Mouse (Mus musculus): ENCODE measurements around the gene Cd164l2.

Gene Cd164l2

DNA sequence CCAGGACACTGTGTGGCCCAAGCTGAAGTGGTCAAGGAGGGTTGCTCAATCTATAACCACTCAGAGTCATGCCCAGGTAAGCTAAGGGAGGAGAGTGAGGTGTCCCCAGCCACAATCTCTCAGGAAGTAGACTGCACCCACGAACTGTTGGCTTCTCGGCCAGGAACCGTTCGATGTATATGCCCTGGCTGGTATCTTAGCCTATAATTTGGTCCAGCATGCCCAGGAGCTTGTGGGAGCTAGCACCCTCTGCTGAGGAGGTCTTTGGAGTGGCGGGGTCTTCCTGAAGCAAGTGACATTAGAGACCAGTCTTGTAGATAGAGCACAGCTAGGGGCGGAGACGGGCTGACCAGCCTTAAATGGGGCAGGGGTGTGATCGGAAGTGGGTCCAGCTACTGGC is 9.8 kb downstream of the Cd164l2 start:
- DNase-seq (ENCODE audit: low spot score): no peak

DNA sequence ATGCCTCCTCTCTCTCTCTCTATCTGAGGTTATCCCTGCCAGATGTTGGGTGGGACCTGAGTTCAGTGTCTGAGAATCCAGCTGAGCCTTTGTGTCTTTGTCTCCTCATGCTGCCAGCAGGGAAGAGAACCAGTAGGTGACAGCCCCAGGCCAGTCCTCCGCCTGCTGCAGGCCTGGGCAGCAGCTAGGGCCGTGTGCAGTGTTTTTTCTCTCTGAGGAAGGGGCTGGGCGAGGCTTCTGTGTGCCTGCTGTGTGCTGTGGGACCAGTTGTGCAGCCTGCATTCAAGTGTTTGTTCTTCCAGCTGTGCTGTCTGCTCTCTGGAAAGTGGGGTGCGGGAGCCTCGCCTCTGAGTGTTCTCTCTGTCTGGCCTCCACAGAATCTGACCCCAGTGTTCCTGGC is 11.9 kb downstream of the Cd164l2 start:
- DNase-seq (ENCODE audit: low spot score): no peak

DNA sequence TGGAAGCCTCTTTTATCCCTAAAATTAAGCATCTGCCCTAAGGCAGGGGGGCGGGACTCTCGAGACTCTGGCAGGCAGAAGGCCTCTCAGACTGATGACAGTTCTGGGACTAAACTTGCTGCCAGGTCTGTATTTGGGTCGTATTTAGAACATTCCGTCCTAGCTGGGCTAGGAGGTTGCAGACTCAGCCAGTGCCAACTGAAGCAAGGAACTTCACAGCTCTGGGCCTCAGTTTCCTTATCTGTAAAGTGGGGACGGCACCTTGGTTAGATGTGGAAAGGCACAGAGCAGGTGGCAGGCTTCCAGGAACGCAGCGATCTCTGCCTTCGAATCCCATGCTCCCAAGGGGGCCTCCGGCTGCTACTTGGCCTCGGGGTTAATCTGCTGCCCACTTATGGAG is 14.1 kb downstream of the Cd164l2 start:
- DNase-seq (ENCODE audit: low spot score): no peak

DNA sequence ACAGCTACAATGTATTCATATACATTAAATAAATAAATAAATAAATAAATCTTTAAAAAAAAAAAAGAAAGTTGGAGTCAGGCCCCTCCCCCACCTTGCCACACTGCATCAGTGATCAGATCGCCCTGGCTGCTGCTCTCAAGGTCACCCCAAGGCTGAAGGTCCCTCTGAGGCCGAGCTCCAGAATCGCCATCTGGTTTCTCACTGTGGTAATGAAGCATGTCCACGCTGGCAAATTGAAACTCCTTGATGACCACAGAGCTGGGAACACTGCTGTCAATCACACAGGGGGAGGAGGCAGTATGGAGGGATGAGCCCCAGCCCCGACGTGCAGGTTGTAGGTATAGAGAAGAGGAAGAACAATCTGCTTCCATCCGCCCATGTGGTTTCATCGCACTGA is 15.7 kb downstream of the Cd164l2 start:
- no peak for DNase-seq (ENCODE audit: low spot score)

DNA sequence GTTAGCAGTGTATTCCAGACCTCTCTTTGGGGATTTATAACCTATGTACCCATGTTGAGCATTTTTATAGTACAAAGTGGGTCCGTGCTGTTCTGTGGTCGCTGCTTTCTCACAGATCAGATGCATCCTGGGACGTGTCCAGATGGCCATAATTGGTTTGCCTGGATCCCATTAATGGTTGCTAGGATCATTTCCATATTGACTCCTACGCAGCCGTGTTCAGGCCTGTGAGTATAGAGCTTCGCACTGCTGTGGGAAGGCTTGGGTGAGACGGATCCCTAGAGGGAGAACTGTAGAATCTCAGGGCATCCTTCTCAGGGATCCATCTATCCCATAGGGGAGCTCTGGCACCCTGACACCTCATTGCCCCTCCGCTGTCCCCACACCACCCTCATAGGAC is 17.7 kb downstream of the Cd164l2 start:
- DNase-seq (ENCODE audit: low spot score): no peak

DNA sequence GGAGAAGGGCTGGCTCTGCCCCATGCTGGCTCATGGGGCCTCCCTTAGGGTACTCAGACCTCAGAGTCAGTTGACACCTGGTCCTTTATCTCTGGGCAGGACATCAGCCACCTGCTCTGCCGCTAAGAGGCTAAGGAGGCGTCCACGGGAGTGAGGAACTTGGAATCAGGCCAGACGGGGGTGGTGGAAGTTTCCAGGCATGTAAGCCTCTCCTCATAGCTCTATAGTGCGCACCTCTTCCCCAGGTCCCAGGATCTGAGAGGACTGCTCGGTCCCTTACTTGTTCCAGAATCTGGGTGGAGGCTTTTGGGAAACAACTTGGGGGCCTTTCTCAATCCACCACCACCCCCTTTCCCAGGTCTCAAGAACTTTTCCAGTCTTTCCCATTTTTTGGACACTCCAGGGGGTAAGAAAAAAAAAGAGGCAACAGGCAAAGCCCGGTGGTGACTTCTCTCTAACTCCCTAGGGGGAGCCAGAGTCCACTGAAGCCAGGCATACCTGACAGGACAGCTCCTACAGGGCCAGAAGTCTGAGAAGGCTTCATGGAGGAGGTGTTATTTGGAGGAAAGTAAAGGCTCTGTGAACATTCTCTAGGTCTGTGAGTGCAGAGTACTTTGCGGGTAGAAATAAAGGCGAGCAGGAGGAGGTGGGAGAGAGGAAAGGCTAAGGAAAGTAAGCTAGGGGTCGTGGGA is 21.5 kb downstream of the Cd164l2 start:
- no peak for DNase-seq (ENCODE audit: low spot score)

DNA sequence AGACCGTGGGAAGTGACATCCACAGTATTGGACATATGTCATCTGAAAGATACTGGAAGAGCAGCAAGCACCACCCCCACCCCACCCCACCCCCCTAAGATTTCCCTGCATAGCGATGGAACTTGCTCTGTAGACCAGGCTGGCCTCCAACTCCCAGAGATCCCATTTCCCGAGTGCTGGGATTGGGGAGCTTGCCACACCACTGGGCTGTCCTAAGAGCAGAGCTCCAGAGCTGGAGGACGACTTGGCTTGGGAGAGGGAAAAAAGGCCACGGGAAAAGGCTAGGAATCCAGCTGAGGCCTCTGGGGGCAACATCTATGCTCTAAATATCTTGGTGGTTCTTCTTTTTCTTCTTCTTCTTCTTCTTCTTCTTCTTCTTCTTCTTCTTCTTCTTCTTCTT is 22.8 kb downstream of the Cd164l2 start:
- DNase-seq (ENCODE audit: low spot score): no peak

DNA sequence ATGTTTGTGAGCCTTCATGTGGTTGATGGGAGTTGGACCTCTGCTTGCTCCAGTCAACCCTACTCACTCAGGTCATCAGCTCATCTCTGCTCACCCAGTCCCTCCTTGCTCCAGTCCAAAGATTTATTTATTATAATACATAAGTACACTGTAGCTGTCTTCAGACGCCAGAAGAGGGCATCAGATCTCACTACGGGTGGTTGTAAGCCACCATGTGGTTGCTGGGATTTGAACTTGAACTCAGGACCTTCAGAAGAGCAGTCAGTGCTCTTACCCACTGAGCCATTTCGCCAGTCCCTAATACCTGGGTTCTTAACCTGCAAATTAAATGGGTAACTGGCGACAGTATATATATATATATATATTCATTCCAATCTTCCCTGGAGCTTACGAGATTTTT is 23.5 kb downstream of the Cd164l2 start:
- DNase-seq (ENCODE audit: low spot score): no peak

DNA sequence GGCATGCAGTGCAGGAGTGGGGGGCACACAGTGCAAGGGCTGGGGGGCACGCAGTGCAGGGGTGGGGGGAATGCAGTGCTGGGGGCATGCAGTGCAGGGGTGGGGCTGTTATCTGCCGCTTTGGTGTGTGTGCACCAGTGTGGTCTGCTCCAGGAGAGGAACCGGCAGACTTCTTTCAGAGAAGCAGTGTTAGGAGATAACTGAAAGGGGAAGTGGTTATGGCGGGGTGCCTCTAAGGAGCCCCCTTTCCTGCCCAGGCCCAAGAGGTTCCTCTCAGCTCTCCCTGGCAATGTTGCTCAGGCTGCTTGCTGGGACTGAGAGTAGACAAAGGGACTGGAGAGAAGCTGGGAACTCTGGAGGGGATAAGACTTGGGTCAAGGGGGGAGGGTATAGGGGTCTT is 26.0 kb downstream of the Cd164l2 start:
- no peak for DNase-seq (ENCODE audit: low spot score)

DNA sequence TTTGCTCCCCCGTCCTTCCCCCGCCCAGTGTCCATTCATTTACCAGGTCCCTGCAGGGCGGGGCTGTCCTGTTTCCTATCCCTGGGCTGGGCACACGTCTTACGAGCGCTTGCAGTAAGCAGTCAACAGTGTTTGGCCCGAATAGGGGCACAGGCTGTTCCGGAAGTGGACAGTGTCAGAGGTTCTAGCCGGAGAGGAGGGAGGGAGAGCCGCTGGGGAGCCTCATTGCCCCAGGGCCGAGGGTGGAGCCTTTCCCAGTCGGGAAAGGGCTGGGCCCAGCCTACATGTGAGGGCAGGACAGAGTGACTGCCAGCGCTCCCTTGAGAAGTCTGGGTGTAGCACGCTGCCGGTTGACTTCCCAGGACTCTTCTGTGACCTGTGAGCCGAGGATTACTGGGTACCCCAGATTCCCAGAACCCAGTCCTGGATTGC is 28.6 kb downstream of the Cd164l2 start, which contains the start of gene Map3k6:
Gene Map3k6, plus strand, starts transcription at position 329 of the 432 bp plus-strand sequence.
- DNase-seq (ENCODE audit: low spot score): no peak

DNA sequence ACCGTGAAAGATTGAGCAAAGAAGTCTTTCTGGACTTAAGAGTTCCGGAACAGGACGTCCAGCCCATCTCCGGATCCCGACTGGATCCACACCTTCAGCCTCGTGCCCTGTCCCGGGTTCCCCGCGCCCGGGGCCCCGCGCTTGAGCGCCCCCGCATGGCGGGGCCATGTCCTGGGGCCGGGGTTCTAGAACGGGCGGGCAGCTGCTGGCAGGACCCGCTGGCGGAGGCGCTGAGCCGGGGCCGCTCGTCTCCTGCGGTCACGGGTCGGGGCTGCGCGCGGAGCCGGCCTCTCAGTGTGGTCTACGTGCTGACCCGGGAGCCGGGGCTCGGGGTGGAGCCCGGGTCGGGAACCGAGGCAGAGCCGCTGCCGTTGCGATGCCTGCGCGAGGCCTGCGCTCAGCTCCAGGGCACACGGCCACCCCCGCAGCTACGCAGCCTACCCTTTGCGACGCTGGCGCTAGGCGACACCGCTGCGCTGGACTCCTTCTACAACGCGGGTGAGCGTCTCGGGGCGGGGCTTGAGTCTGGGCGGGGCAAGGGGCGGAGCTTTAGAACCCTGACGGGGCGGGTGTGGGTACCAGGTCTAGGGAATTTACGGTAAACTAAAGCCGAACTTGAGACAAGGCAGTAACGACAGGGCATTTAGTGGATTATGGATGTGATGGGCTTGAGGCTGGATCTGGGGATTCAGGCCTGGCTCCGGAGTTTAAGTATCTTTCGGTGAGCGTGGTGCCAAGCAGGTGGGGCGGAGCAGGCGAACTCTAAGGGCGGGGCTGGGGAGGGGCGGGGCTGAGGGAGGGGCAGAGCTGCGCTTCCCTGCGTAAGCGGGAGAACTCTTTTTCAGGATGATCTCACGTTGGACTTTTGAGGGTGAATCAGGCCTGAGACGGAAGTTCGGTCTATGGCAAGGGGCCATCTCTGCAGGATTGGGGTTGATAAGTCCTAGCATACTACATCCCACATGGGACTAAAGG is 29.3 kb downstream of the Cd164l2 start:
- peak; percentile 65 for DNase-seq (ENCODE audit: low spot score)

DNA sequence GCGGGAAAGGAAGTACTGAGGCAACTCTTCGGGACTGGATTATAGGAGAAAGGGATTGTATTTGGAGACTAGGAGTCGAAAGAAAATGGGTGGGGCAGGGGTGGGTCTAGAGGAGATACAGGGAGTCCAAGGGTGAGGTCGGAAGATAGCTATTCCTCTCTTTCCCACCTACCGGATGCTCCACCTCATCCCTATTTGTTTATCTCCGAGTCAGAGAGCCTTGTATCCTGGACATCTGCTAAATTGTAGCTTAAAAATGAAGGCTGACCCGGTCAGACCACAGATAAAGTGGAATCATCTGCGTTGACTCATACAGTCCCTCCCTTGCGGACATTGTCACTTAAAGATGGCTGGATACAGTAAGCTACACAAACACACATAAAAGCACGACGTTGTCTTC is 30.0 kb downstream of the Cd164l2 start:
- no peak for DNase-seq (ENCODE audit: low spot score)

DNA sequence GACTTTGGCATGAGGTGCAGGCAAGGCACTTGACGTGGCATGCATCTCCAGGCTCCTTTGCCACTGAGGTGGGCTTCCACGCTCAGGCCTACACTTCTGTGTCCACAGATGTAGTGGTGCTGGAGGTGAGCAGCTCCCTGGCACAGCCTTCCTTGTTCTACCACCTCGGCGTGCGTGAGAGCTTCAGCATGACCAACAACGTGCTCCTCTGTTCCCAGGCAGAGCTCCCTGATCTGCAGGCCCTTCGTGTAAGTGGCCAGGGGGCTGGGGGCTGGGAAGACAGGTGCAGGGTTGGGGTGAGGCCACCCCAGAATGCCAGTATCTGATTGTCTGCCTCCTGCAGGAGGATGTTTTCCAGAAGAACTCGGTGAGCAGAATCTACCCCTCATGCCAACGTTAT is 30.8 kb downstream of the Cd164l2 start:
- DNase-seq (ENCODE audit: low spot score): no peak

DNA sequence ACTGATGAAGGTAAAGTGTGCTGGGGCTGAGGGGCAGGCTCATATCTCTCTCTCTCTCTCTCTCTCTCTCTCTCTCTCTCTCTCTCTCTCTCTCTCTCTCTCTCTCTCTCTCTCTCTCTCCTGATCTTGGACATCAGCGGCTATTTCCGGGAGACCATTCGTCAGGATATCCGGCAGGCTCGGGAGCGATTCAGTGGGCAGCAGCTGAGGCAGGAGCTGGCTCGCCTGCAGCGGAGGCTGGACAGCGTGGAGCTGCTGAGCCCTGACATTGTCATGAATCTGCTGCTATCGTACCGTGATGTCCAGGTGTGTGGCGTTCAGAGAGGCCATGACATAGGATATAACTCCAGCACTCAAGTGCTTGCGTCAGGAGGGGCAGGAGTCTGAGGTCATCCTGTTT is 31.6 kb downstream of the Cd164l2 start:
- no peak for DNase-seq (ENCODE audit: low spot score)

DNA sequence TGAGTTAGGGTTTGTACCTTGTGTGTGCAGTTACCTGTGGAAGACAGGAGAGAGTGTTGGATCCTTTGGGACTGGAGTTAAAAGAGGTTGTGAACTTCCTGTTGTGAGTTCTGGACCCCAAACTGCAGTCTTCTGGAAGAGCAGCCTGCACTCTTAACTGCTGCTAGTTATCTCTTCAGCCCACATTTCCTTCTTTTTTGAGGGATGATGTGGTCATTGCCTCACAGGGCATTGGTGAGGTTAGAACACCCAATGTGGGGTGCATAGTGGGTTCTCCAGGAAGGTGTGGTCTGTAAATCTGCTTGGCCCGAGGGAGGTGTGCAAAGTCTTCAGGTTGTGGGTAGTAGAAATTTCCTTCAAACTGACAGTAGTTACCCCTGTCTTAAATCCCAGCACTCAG is 32.4 kb downstream of the Cd164l2 start:
- no peak for DNase-seq (ENCODE audit: low spot score)

DNA sequence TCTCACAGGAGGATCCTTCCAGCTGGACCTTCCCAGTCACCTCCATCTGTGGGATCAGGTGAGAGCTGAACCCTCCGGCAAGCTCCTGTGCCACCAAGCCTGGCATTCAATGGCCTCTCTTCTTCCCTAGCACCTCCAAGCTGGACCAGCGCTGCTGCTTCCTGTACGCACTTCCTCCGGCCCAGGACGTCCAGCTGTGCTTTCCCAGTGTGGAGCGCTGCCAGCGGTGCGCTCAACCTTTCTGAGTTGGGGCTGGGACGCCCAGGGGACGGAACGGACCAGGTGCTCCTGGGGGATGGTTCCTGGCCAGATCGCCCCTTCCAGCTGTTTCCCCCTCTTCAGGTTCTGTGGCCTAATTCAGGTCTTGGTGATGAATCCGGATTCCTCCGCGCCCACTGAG is 35.1 kb downstream of the Cd164l2 start:
- DNase-seq (ENCODE audit: low spot score): no peak

DNA sequence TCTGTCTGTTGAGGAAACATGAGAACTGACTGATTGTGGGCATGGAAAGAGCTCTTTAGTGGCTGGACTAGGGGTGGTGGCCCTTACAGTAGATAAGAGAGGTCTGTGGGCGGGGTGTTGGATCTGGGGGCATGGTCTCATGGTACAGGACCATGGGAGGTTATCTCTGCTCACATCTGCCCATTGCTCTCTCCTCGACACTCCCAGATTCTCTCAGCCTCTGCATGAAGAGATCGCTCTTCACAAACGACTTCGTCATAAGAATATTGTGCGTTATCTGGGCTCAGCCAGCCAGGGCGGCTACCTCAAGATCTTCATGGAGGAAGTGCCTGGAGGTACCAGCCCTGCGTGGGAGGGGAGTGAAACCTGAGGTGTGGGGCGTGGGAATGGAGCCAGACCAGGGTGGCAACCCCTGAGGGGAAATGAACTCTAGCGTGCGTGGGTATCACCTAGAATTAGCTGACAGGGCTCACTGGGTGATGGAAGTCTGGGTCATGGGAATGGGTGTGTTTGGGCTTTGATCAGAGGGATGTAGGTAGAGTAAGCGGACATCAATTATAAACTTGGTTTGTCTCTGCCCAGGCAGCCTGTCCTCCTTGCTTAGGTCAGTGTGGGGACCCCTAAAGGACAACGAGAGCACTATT is 36.0 kb downstream of the Cd164l2 start:
- no peak for DNase-seq (ENCODE audit: low spot score)

DNA sequence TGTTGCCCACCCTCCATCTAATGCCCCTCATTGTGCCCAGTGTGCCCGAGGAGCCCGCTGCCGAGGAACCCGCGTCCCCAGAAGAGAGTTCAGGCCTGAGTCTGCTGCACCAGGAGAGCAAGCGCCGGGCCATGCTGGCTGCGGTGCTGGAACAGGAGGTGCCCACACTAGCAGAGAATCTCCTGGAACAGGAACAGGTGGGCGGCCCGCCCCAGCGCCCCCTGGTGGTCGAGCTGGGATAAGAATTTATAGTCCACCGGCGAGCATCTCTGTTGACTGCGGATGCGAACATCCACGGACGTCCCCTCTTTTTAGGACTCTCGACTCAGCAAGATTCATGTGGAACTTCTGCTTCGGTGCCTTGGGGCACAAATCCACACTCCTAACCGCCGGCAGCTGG is 38.7 kb downstream of the Cd164l2 start:
- DNase-seq (ENCODE audit: low spot score): peak; percentile 68

DNA sequence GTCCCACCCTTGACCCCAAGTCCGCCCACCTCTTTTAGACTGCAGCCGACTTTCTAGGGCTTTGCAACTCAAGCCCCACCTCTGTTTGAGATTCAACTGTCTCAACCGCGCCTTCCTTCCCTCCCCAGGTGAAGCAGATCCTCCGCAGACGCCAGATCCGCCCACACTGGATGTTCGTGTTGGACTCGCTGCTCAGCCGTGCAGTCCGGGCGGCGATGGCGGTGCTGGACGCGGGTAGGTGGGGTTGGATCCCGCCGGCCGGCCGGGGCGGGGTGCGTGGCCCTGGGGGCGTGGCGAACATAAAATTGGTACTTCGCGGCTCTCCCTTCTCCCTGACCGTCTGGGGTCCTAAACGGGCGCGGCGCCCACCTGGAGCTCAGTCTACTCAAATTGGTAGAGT is 39.3 kb downstream of the Cd164l2 start:
- no peak for DNase-seq (ENCODE audit: low spot score)

DNA sequence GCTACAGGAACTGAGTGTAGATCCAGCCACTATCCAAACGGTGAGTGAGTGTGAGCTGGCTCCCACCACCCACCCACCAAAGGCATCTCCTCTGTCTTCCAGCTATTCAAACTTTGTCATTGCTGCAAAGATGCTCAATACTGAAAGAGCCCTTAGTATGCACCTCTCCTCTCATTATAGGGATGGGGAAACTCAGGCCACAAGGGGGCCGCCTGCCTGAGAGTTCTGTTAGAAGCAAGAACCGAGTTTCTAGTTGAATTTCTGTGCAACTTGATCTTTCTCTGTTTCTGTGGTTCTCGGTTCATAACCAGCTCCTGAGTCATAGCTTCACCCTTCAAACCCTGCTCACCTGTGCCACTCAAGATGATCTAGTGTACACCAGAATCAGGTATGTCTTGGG is 40.2 kb downstream of the Cd164l2 start:
- DNase-seq (ENCODE audit: low spot score): no peak

DNA sequence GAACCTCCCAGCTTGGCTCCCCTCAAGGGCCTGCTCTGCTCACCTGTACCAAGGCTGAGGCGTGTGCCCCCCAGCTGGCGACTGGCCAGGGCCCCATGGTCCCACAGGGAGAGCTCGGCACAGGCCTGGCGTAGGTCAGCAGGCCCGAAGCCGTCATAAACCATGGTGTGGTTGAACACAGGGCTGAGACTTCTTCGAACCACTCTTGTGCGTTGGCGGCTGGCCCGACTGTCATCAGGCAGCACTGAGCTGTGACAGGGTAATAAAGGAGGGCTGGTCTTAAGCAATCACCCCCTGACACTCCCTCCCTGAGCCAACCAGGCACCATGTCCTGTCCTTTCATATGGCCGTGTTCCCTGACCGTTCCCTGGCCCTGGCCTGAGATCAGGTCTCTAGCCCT is 41.5 kb downstream of the Cd164l2 start:
- DNase-seq (ENCODE audit: low spot score): no peak

DNA sequence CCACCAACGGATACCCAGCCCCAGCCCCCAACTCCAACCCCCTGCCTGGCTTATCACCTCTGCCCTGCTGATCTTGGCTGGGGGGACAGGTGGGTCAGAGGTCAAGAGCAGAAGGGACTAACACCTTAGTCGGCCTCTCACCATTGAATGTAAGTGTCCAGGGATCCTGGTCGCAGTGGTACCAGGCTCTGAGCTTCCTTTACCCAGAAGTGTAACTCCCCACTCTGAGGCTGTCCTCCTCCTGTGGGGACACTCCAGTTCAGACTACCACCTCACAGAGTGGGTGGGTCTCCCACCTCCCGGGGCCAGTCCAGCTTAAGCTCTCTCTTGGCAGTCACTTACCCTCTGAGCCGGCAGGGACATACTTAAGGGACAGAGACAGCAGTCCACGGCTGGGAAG is 43.5 kb downstream of the Cd164l2 start:
- no peak for DNase-seq (ENCODE audit: low spot score)

DNA sequence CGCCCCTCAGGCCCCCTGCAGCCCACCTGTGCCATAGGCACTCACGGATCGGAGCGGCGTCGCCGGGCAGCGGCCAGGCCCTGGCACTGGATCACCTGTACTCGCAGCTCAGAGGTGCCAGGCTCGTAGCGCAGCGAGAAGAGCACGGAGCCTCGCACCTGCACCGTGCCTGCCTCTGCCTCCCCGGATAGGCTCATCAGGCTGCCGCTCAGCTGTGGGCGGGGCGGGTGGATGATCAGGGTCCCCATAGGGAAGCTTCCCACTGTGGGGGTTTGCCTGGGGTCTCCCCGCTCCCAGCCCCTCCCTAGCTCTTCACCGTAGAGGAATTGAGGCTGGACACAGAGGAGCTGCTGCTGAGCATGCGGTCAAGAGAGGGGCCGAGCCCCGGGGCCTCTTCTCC is 44.9 kb downstream of the Cd164l2 start:
- DNase-seq (ENCODE audit: low spot score): no peak
